Mouse (Mus musculus) left cerebral cortex, postnatal 14 days (tissue): Measurements from ENCODE around the gene Actr1a. TPM values are rescaled to one million over a fixed set of nuclear protein-coding genes. Genes with fewer than 3 reads are reported as not detected.

ENCODE experiments used
- DNase-seq, 2 experiments: peaks; one replicate each; pipeline ENCODE4 v3.0.0; 2021 to 2022; ENCODE audit warnings: low spot score in 2 of 2, mixed read lengths in 1 of 2
- intact Hi-C: fragments of 180-260 bp; cut with DNase I; formaldehyde crosslinking; loops from one replicate; pipeline ENCODE4 v1.15.1; 2025
- total RNA-seq, 2 experiments: library from RNA; stranded (reverse); gene quantifications; 2 replicates each; pipeline ENCODE4 v1.2.3; 2021

Gene Actr1a
- total RNA-seq, 2 experiments from 2014 or later, result 217 to 220 TPM

- no peak for DNase-seq
- intact Hi-C loops, result no loop called here
These were observed 11.2 kb upstream of the Actr1a start for GRCm38 (mm10) chr19:46406592-46407386.

- intact Hi-C loops, result no loop called here
- DNase-seq, result no peak
These were observed 8.5 kb upstream of the Actr1a start for GRCm38 (mm10) chr19:46404030-46404429.

- no peak for DNase-seq
- intact Hi-C loops, result no loop called here
These were observed 5.0 kb upstream of the Actr1a start for GRCm38 (mm10) chr19:46400558-46400957.

- intact Hi-C loops, result loop anchor here (5.0 kb wide), 1 partner anchor 102 kb away; the partner anchor contains the start of gene Trim8
- DNase-seq, result no peak
These were observed 4.3 kb upstream of the Actr1a start for GRCm38 (mm10) chr19:46399886-46400285.

- intact Hi-C loops, result loop anchor here (5.0 kb wide), 1 partner anchor 103 kb away; the partner anchor contains the start of gene Trim8
- no peak for DNase-seq
These were observed 3.8 kb upstream of the Actr1a start for GRCm38 (mm10) chr19:46399372-46399771.

GRCm38 (mm10) chr19:46398401-46398800, 2.9 kb upstream of the Actr1a start:
- intact Hi-C loops, result loop anchor here (5.0 kb wide), 1 partner anchor 104 kb away; the partner anchor contains the start of gene Trim8
- no peak for DNase-seq

GRCm38 (mm10) chr19:46397436-46398001, 2.0 kb upstream of the Actr1a start:
- intact Hi-C loops, result loop anchor here (5.0 kb wide), 1 partner anchor 105 kb away; the partner anchor contains the start of gene Trim8
- no peak for DNase-seq

- DNase-seq, result peak; percentile 99
- intact Hi-C loops, result loop anchor here (1.0 to 5.0 kb wide), 2 partner anchors 47 to 105 kb away; partner anchors contain the start of gene Trim8
These were observed 1.3 kb upstream of the Actr1a start, which contains the start of gene Sufu for GRCm38 (mm10) chr19:46396686-46397435. Gene Sufu (plus strand): TSS chr19:46396896.

GRCm38 (mm10) chr19:46396109-46396508, 561 bp upstream of the Actr1a start:
- intact Hi-C loops, result loop anchor here (1.0 to 5.0 kb wide), 2 partner anchors 48 to 106 kb away; partner anchors contain the start of gene Trim8
- DNase-seq, result no peak

GRCm38 (mm10) chr19:46394712-46395108, 838 bp downstream of the Actr1a start:
- intact Hi-C loops, result loop anchor here (5.0 kb wide), 1 partner anchor 108 kb away; the partner anchor contains the start of gene Trim8
- no peak for DNase-seq

GRCm38 (mm10) chr19:46392018-46392417, 3.5 kb downstream of the Actr1a start:
- intact Hi-C loops, result no loop called here
- no peak for DNase-seq

GRCm38 (mm10) chr19:46389872-46390271, 5.7 kb downstream of the Actr1a start:
- intact Hi-C loops, result no loop called here
- DNase-seq, result no peak

- intact Hi-C loops, result no loop called here
- no peak for DNase-seq
These were observed 13.3 kb downstream of the Actr1a start for GRCm38 (mm10) chr19:46382275-46382674.

GRCm38 (mm10) chr19:46375891-46376290, 19.7 kb downstream of the Actr1a start:
- DNase-seq, result no peak
- intact Hi-C loops, result no loop called here

- peak; percentile 31 to 51 for DNase-seq
- intact Hi-C loops, result no loop called here
These were observed 20.1 kb downstream of the Actr1a start for GRCm38 (mm10) chr19:46375489-46375888.

- no peak for DNase-seq
- intact Hi-C loops, result no loop called here
These were observed 21.0 kb downstream of the Actr1a start for GRCm38 (mm10) chr19:46374477-46375088.

- intact Hi-C loops, result no loop called here
- peak; percentile 63 to 72 for DNase-seq
These were observed 26.3 kb downstream of the Actr1a start for GRCm38 (mm10) chr19:46369204-46369603.

- DNase-seq, result peak; percentile 58
- intact Hi-C loops, result no loop called here
These were observed 27.6 kb downstream of the Actr1a start for GRCm38 (mm10) chr19:46367798-46368590.
